Mouse (Mus musculus) neutrophil, adult 59 days (primary cell): ENCODE measurements around the gene Dmrta1. TPM values are rescaled to one million over a fixed set of nuclear protein-coding genes. Genes with fewer than 3 reads are reported as not detected.

Experiments used
- total RNA-seq, 2 experiments: library from RNA; stranded (reverse); gene quantifications; 1 replicate in 1 of 2; 2 replicates in 1 of 2; pipeline ENCODE4 v1.2.4; 2023

Dmrta1 gene
- not detected for total RNA-seq

GRCm38 (mm10) chr4:89679195-89679594 lies at the start of gene Dmrta1:
Gene Dmrta1, plus strand, starts transcription at chr4:89679436.

